Mouse (Mus musculus) cerebellum, adult 11-12 months (tissue): Measurements from ENCODE around the gene Eif2ak3.

ENCODE experiments used
- DNase-seq: peaks from one replicate; pipeline ENCODE4 v3.0.0; 2022

Gene Eif2ak3

DNA sequence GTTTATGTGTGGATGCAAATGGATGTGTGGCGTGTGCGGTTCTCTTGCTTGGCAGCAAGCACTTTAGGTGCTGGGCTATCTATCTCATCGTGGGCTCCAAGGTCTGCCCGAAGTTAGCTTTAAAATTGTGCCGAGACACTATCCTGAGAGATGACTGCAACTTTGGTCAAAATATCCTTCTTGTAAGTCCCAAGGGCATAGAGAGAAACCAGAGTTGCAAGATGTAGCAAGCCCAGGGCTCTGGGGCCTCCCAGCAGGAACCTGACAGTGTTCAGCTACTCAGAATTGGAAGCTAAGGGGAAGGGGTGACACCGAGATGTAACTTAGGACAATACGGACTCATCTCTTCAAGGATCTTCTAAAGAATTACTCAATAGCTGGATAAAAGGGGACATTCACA lies 65.3 kb downstream of the Eif2ak3 start:
- no peak for DNase-seq

DNA sequence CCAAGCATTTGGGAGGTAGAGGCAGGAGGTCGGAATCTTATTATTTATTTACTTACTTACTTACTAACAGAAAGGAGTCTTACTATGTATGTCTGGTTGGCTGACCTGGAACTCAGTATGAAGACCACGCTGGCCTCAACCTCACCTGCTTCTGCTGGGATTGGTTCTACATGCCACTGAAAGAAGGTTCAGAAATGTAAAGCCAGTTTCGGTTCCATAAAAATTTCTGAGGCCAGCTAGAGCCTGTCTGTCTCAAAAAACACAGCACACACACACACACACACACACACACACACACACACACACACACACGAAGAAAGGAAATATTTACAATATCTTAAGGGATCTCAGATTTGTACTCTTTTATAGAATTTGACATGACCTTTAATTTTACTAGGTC lies 66.0 kb downstream of the Eif2ak3 start:
- DNase-seq: no peak

DNA sequence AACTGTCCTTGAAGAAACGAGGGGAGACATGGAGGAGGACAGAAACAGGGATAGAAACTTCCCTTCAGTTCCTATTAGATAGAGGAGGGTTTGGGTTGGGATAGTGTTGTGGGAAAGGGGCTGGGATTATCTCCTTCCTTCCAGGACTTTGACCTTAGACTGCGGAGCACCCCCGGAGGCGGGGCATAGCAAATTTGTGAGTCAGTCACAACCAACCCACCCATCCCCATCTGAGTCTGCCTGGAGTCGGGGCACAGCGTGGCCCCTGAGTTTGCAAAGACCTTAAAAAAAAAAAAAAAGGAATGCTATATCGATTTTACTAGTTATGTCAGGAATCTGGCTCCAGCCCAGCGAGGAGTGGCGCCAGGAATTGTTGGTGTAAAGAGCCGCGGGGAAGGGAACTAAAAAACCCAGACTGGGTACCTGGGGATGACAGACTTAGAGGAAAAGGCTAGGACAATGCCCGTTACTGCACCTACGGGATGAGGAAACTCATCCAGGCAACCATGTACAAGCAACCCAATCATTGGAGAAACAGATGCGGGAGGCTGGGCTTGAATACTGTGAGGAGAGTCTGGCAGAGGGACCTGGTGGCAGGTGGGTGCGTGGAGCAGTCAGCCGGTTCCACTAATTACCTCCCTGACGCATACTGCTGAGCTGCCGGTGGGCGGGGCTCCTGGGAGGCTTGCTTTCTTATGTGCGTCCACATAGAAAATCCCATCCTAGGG lies 67.5 kb downstream of the Eif2ak3 start:
- DNase-seq: peak; percentile 82

DNA sequence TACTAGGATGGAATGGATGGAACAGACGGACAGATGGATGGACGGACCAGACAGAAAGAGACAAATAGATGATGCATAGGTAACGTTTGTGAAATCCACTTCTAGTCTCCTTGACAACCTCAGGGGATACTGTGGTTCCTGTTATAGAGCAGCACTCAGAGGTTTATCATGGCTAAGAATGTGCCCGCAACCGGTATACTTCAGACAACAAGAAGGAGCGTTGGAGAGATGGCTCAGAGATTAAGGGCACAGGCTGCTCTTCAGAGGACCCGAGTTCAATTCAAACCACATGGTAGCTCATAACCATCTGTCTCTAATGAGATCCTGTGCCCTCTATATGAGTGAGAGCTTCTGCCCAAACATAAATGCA lies 68.1 kb downstream of the Eif2ak3 start:
- no peak for DNase-seq

DNA sequence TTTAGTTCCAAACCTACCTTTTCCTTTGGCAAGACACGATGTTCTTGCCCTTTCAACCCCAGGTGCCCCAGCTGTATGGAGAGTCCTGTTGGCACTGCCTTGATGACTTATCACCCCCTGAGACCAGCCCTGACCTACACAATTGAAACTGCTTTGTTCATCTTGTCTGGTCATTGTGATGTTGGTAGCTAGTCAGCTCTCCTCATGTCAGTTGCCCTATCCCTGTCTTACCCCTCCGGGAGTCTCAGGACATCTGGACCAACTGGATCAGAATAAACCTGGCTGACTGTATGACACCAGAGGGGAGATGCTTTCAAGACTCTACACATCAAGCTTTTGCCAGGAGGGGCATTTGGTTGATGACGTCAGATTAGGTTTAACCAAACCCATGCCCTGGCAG lies 74.5 kb downstream of the Eif2ak3 start, which contains the start of gene Tex37:
Gene Tex37 (minus strand): TSS at position 101 of the 400 bp plus-strand sequence.
- DNase-seq: no peak

DNA sequence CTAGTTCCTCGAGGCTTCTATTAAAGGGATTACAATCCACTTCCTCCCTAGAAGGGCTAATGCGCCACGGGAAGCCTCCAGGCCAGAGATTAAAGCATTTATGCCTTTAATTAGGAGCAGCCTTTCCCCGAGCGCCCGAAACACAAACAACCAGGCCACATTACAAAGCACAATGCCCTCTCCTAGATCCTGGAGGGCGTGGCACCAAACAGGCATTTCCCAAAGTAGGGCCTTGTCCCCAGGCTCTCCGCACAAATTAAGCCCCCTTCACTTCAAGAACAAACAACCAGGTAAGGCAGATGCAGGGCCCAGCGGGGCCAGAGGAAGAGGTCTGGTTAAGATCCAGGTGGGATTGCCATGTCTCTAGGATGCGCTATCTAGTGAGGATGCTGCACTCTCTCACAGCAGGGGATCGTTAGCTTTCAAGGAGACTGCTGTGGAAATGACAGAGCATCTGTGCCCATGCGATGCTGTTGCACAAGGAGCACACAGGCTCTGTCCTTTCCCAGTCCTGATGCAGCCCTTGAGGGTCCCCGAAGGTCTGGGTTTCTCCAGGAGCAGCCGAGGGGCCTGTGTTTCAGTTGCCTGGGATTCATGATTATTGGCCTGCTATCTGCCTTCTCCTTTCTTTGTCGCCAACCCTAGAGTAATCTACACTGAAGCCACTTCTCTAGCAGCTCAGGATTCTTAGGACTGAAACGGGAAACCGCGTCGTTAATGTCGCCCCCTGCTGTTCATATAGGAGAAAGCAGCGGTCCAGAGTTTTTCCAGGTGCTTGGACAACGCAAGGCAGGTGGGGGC lies 77.2 kb downstream of the Eif2ak3 start:
- peak; percentile 46 for DNase-seq

DNA sequence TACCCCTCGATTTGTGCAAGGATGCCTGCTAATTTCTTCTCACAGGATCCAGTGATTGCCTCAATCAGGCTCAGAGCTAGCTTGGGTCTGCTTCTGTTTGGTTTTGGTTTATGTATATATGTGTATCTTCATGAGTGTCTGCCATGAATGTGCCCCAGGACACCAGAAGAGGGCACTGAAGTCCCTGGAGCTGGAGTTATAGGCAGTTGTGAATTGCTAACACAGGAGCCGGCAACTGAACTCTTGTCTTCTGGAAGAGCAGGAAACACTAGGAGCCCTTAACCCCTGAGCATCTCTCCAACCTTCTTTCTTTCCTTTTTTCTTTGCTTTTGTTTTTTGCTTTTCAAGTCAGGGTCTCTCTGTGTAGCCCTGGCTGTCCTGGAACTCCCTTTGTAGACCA lies 87.5 kb downstream of the Eif2ak3 start:
- no peak for DNase-seq

DNA sequence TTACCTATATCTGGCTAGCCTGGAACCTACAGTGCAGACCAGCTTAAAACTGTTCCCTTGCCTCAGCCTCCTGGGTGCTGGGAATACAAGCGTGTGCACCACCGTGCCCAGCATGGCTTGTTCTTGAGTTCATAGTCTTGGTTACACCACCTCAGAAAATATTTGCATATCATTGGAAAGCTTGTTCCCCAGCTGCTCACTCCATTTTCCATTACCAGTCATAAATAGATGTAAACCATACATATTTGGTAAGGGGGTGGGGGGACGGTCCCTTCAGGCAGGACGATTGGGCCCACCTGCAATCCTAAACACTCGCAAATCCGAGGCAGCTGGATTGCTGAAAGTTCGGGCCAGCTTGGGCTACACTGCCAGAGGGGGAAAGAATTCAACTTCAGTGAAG lies 109.0 kb downstream of the Eif2ak3 start:
- no peak for DNase-seq

DNA sequence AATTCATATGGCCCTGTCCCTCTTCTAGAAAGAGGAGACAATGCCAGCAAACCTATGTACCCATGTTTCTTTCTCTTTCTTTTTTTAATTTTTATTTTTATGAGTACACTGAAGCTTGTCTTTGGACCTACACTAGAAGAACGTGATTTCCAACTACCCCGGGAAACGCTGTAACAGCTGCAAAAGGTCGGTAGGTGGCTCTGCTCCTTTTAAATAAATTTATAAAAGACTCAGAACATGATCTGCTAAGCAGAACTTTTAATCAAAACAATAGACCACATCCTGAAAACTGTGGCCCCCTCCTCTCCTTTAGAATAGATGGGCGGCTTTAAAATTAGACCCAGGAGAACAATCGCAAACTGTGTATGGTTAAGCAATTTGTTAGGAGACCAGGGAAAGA lies 109.7 kb downstream of the Eif2ak3 start:
- DNase-seq: no peak
